Mouse (Mus musculus) natural killer cell, adult 2 months (primary cell): Measurements from ENCODE around the gene Cacnb1.

Experiments used
- DNase-seq, 2 experiments: peaks; one replicate each; pipeline ENCODE4 v3.0.0; 2022; ENCODE audit warnings: low spot score in 2 of 2

Gene Cacnb1

GRCm38 (mm10) chr11:97955146-97955902 is 67.5 kb downstream of the Cacnb1 start:
- DNase-seq, result peak; percentile 49 to 55

GRCm38 (mm10) chr11:97954469-97955141 is 68.2 kb downstream of the Cacnb1 start:
- DNase-seq, result no peak

- no peak for DNase-seq
Measured at GRCm38 (mm10) chr11:97953939-97954275, 68.9 kb downstream of the Cacnb1 start.

GRCm38 (mm10) chr11:97953179-97953938 is 69.5 kb downstream of the Cacnb1 start:
- DNase-seq, result no peak

GRCm38 (mm10) chr11:97952367-97953006 is 70.3 kb downstream of the Cacnb1 start:
- DNase-seq, result no peak
